Mouse (Mus musculus) left cerebral cortex, postnatal 10 days (tissue): ENCODE data around the gene Pigp. TPM values are rescaled to one million over a fixed set of nuclear protein-coding genes. Genes with fewer than 3 reads are reported as not detected.

ENCODE experiments used
- DNase-seq, 2 experiments: peaks; one replicate each; pipeline ENCODE4 v3.0.0; 2021 to 2022; ENCODE audit warnings: low spot score in 2 of 2, mixed read lengths in 1 of 2; ENCODE audit errors: extremely low spot score in 1 of 2
- intact Hi-C: fragments of 180-260 bp; cut with DNase I; formaldehyde crosslinking; loops from one replicate; pipeline ENCODE4 v1.15.1; 2025
- total RNA-seq, 2 experiments: library from RNA; stranded (reverse); gene quantifications; 2 replicates each; pipeline ENCODE4 v1.2.3; 2021

Gene Pigp
- total RNA-seq, 2 experiments from 2014 or later = 46.8 to 51.4 TPM

GRCm38 (mm10) chr16:94328881-94329867 lies 42.5 kb downstream of the Pigp start:
- intact Hi-C loops = no loop called here
- no peak for DNase-seq

GRCm38 (mm10) chr16:94327781-94328711 lies 43.6 kb downstream of the Pigp start, which contains the start of gene Ripply3:
Gene Ripply3 (plus strand): TSS chr16:94328420.
- intact Hi-C loops = no loop called here
- peak in 1 of 2 experiments; percentile 61 for DNase-seq

- intact Hi-C loops = no loop called here
- no peak for DNase-seq
Observed at GRCm38 (mm10) chr16:94326008-94326407, 45.6 kb downstream of the Pigp start.

- intact Hi-C loops = no loop called here
- no peak for DNase-seq
Observed at GRCm38 (mm10) chr16:94323681-94324080, 48.0 kb downstream of the Pigp start.

- intact Hi-C loops = no loop called here
- DNase-seq = no peak
Observed at GRCm38 (mm10) chr16:94320223-94320622, 51.4 kb downstream of the Pigp start.

GRCm38 (mm10) chr16:94317752-94318151 lies 53.9 kb downstream of the Pigp start:
- intact Hi-C loops = no loop called here
- no peak for DNase-seq

GRCm38 (mm10) chr16:94315215-94315614 lies 56.4 kb downstream of the Pigp start:
- DNase-seq = no peak
- intact Hi-C loops = no loop called here

- DNase-seq = no peak
- intact Hi-C loops = loop anchor here (5.0 kb wide), 1 partner anchor 47 kb away; no protein-coding TSS in a partner anchor
Observed at GRCm38 (mm10) chr16:94314626-94315025, 57.0 kb downstream of the Pigp start.

- intact Hi-C loops = loop anchor here (1.0 to 5.0 kb wide), 2 partner anchors 46 to 57 kb away; partner anchors contain the start of gene Ttc3
- DNase-seq = peak; percentile 96 to 99
Observed at GRCm38 (mm10) chr16:94313229-94314030, 58.2 kb downstream of the Pigp start, which contains the start of gene Hlcs. Gene Hlcs (minus strand): TSS chr16:94313571.

GRCm38 (mm10) chr16:94312663-94313228 lies 58.9 kb downstream of the Pigp start:
- intact Hi-C loops = loop anchor here (1.0 to 5.0 kb wide), 2 partner anchors 45 to 58 kb away; partner anchors contain the start of gene Ttc3
- DNase-seq = peak; percentile 82 to 89

- intact Hi-C loops = loop anchor here (5.0 kb wide), 1 partner anchor 45 kb away; no protein-coding TSS in a partner anchor
- DNase-seq = no peak
Observed at GRCm38 (mm10) chr16:94311931-94312330, 59.7 kb downstream of the Pigp start.

GRCm38 (mm10) chr16:94311416-94311815 lies 60.2 kb downstream of the Pigp start:
- DNase-seq = no peak
- intact Hi-C loops = loop anchor here (5.0 kb wide), 1 partner anchor 44 kb away; no protein-coding TSS in a partner anchor

GRCm38 (mm10) chr16:94309025-94309424 lies 62.6 kb downstream of the Pigp start:
- intact Hi-C loops = no loop called here
- DNase-seq = peak in 1 of 2 experiments; percentile 38

Other genes starting within 250 kb of the Pigp start
- gene Hlcs, start 58.3 kb downstream of the Pigp start, total RNA-seq = 10 to 100 TPM; 12.4 to 13.1 TPM
- gene Ripply3, start 43.4 kb downstream of the Pigp start, total RNA-seq = under 1 TPM in 1 of 2 experiments, not detected in 1; 0.43 TPM
- gene Ttc3, start 1.2 kb downstream of the Pigp start, total RNA-seq = 100 to 1,000 TPM; 798 to 822 TPM
- gene Vps26c, start 155.0 kb upstream of the Pigp start, total RNA-seq = 10 to 100 TPM; 32.8 to 33.0 TPM
- 100 to 1,000 TPM; 102 to 104 TPM for gene Dyrk1a, start 198.2 kb upstream of the Pigp start, total RNA-seq